Mouse (Mus musculus): ENCODE results near the gene Dlx3.

Dlx3 gene

GRCm38 (mm10) chr11:95121161-95122099, 1.5 kb downstream of the Dlx3 start:
- in situ Hi-C loops (cut with MboI, MseI) = loop anchor here (5.0 kb wide), 1 partner anchor 121 kb away; no protein-coding TSS in a partner anchor

- in situ Hi-C loops (cut with MboI, MseI) = loop anchor here (5.0 kb wide), 1 partner anchor 120 kb away; no protein-coding TSS in a partner anchor
Observed at GRCm38 (mm10) chr11:95122100-95122489, 2.2 kb downstream of the Dlx3 start.

- in situ Hi-C loops (cut with MboI, MseI) = no loop called here
Observed at GRCm38 (mm10) chr11:95125366-95125948, 5.5 kb downstream of the Dlx3 start.

GRCm38 (mm10) chr11:95126272-95127245, 6.6 kb downstream of the Dlx3 start:
- in situ Hi-C loops (cut with MboI, MseI) = no loop called here

GRCm38 (mm10) chr11:95128359-95128758, 8.4 kb downstream of the Dlx3 start:
- in situ Hi-C loops (cut with MboI, MseI) = no loop called here

- in situ Hi-C loops (cut with MboI, MseI) = no loop called here
Observed at GRCm38 (mm10) chr11:95130668-95131252, 10.8 kb downstream of the Dlx3 start.

GRCm38 (mm10) chr11:95133321-95133720, 13.4 kb downstream of the Dlx3 start:
- in situ Hi-C loops (cut with MboI, MseI) = no loop called here

GRCm38 (mm10) chr11:95137281-95137680, 17.4 kb downstream of the Dlx3 start:
- in situ Hi-C loops (cut with MboI, MseI) = no loop called here

GRCm38 (mm10) chr11:95139871-95140270, 20.0 kb downstream of the Dlx3 start:
- in situ Hi-C loops (cut with MboI, MseI) = no loop called here

- in situ Hi-C loops (cut with MboI, MseI) = no loop called here
Observed at GRCm38 (mm10) chr11:95142258-95142657, 22.3 kb downstream of the Dlx3 start.

- in situ Hi-C loops (cut with MboI, MseI) = no loop called here
Observed at GRCm38 (mm10) chr11:95142980-95143575, 23.2 kb downstream of the Dlx3 start.

- in situ Hi-C loops (cut with MboI, MseI) = no loop called here
Observed at GRCm38 (mm10) chr11:95143663-95144062, 23.7 kb downstream of the Dlx3 start.

GRCm38 (mm10) chr11:95144091-95144945, 24.4 kb downstream of the Dlx3 start:
- in situ Hi-C loops (cut with MboI, MseI) = no loop called here

GRCm38 (mm10) chr11:95144946-95145483, 25.1 kb downstream of the Dlx3 start:
- in situ Hi-C loops (cut with MboI, MseI) = no loop called here

GRCm38 (mm10) chr11:95145851-95146403, 26.0 kb downstream of the Dlx3 start, which contains the start of gene Dlx4:
Gene Dlx4 (minus strand): TSS chr11:95146263.
- in situ Hi-C loops (cut with MboI, MseI) = no loop called here

GRCm38 (mm10) chr11:95148754-95149153, 28.8 kb downstream of the Dlx3 start:
- in situ Hi-C loops (cut with MboI, MseI) = no loop called here

GRCm38 (mm10) chr11:95149462-95150268, 29.7 kb downstream of the Dlx3 start:
- in situ Hi-C loops (cut with MboI, MseI) = no loop called here
